Mouse (Mus musculus) midbrain, embryonic 13.5 days (tissue): ENCODE results near the gene Babam2. TPM values are rescaled to one million over a fixed set of nuclear protein-coding genes. Genes with fewer than 3 reads are reported as not detected.
"Not testable (repeated sequence)": the region's sequence is repeated elsewhere in the genome, so short reads cannot be mapped to it uniquely, and the experiment has no call there.

ENCODE experiments used
- ATAC-seq: fragments of 200-750 bp; cut with Nextera tagmentation; 2 replicates; pipeline ENCODE4 v1.8.0; 2017; ENCODE audit warnings: mild to moderate bottlenecking, moderate TSS enrichment, moderate library complexity
- H3K27ac ChIP-seq: fragments of 300-500 bp; sonication (generic); 2 replicates; pipeline ENCODE4 v1.5.1; 2015; ENCODE audit warnings: inconsistent platforms, mild to moderate bottlenecking, moderate library complexity
- H3K27me3 ChIP-seq: fragments of 300-500 bp; sonication (generic); 2 replicates; pipeline ENCODE4 v1.6.1; 2015; ENCODE audit warnings: mild to moderate bottlenecking, inconsistent platforms
- H3K36me3 ChIP-seq: fragments of 300-500 bp; sonication (generic); 2 replicates; pipeline ENCODE4 v1.6.1; 2015; ENCODE audit warnings: mild to moderate bottlenecking, inconsistent platforms
- H3K4me1 ChIP-seq: fragments of 300-500 bp; sonication (generic); replicated peaks from 2 replicates; pipeline ENCODE4 v1.6.1; 2015; ENCODE audit warnings: inconsistent platforms
- H3K4me2 ChIP-seq: fragments of 300-500 bp; sonication (generic); replicated peaks from 2 replicates; pipeline ENCODE4 v1.6.1; 2015; ENCODE audit warnings: moderate library complexity, mild to moderate bottlenecking, inconsistent platforms
- H3K4me3 ChIP-seq: fragments of 300-500 bp; sonication (generic); replicated peaks from 2 replicates; pipeline ENCODE4 v1.5.1; 2015; ENCODE audit warnings: mild to moderate bottlenecking, inconsistent platforms
- H3K9ac ChIP-seq: fragments of 300-500 bp; sonication (generic); replicated peaks from 2 replicates; pipeline ENCODE4 v1.6.1; 2015; ENCODE audit warnings: mild to moderate bottlenecking, inconsistent platforms
- H3K9me3 ChIP-seq: fragments of 300-500 bp; sonication (generic); 2 replicates; pipeline ENCODE4 v1.6.1; 2016; ENCODE audit warnings: mild to moderate bottlenecking, inconsistent platforms
- WGBS: fragments of 180-500 bp; shearing (Covaris S2); methylation state at CpG from one replicate; pipeline ENCODE4 v1.1.7; 2015; 5-methylcytosine and 5-hydroxymethylcytosine counted together
- polyA plus RNA-seq: library from polyadenylated mRNA; unstranded; fragments of >200 nt; fragmentation: Nextera tagmentation; extraction: Ambion mirVana; gene quantifications from 2 replicates; pipeline ENCODE4 v1.2.1, GENCODE M21; 2015

The Babam2 gene
- polyA plus RNA-seq, 1 experiment from 2014 or later, result 63.4 TPM

DNA sequence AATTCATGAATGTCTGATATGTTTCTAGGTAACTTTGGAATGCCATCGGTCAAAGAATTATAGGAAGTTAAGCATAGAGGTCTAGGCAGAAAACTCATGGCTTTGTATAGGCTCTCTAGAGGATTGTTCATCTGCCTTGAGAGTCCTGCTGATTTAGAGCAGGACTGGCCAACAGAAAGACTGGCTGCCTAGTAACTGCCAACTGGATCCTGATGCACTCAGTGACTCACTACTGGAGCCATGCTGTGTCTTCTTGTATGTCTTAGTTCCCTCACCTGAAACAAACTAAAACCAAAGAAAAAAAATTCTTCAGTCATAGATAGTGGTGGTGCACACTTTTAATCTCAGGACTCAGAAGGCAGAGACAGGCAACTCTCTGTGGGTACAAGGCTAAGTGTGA lies 156.3 kb downstream of the Babam2 start:
- Histone ChIP-seq H3K9ac (no peak overlapping the region), H3K4me2 (no peak overlapping the region), H3K9me3 (no peaks in the 10 kb centered on the region), H3K27ac (no peak overlapping the region), H3K36me3 (no peaks in the 10 kb centered on the region), H3K4me3 (no peak overlapping the region), H3K4me1 (no peaks in the 10 kb centered on the region), H3K27me3 (no peaks in the 10 kb centered on the region)
- no peak for ATAC-seq
- WGBS, result 96% methylated on average over 1 of the region's 1 CpGs

DNA sequence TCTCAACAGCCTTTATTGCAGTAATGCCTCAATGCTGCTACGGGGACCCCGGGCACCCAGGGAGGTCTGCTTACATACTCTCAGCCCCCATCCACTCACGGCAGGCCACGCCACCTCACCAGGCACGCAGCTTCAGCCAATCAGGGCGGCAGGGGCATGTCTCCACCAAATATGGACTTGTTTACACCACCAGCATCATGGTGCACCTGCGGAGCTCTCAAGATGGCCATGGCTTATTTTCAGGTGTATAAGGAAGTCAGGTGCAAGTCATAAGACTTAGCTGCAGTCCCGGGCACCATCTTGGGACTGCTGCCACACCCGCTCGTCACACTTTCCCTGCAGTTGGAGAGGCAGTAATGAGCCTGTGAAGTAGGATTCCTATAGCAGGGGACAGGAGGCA lies 161.4 kb downstream of the Babam2 start:
- H3K4me1 ChIP-seq, H3K36me3 ChIP-seq, H3K4me2 ChIP-seq, ATAC-seq, H3K9ac ChIP-seq, H3K27ac ChIP-seq, H3K4me3 ChIP-seq, H3K9me3 ChIP-seq, H3K27me3 ChIP-seq: not testable (repeated sequence)
- 90% methylated on average over 10 of the region's 10 CpGs for WGBS

DNA sequence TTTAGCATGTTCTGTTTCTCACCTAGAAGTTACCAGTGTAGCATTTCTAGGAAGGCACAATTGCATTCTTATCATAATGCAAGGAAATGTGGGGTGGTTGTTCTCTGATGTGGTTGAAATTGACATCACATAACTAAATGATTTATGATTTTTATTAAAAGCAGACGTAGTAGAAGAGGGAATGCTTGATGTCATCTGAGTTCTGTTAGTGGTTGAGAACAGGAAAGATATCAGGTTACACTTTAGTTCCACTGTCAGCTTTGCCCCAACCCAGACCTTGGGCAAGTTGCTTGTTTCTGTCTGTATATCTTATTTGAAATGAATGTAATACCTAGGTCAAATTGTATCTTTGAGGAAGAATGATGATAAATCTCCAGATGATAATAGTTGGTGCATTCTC lies 162.9 kb downstream of the Babam2 start:
- Histone ChIP-seq H3K4me3 (no peak overlapping the region), H3K9ac (no peak overlapping the region), H3K27ac (no peak overlapping the region), H3K4me1 (no peaks in the 10 kb centered on the region), H3K27me3 (no peaks in the 10 kb centered on the region), H3K4me2 (no peak overlapping the region), H3K36me3 (no peaks in the 10 kb centered on the region), H3K9me3 (no peaks in the 10 kb centered on the region)
- ATAC-seq, result no peak
- WGBS, result 80% methylated on average over 1 of the region's 1 CpGs

DNA sequence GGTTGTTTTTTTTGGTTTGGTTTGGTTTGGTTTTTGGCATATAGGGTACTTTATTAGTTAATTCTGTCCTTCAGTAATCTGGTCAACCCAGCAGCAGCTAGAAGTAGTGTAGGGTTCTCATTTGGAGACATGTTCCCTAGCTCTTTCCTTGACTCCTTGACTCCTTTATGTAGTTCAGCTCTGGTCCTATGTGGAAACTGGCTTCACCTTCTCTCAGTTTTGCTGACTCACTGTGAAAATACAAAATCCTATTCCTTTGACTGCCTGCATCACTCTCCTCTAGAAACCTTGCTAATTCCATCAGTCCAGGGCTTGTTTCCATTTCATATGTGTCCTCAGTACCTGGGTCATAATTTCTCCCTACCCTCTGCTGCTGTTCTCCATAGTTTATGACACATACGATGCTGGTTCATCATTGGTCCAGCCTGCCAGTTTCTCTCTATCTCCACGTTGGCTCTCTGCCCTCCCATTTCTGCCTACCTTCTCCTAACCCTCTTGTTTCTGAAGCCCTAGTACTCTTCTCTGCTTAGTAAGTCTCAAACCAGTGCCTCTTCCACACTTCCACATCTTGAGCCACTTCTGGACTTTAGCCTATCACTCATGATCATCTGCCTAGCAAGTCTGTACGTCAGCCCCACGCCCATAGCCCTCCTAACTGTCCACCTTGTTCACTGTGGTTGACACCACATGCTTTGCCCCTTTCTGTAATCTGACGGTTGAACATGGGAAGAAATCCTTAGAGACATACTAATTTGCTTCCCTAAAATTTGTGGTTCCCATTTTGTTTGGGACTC lies 163.5 kb downstream of the Babam2 start:
- Histone ChIP-seq H3K27ac (no peak overlapping the region), H3K4me1 (no peaks in the 10 kb centered on the region), H3K4me2 (no peak overlapping the region), H3K9me3 (no peaks in the 10 kb centered on the region), H3K36me3 (no peaks in the 10 kb centered on the region), H3K4me3 (no peak overlapping the region), H3K9ac (no peak overlapping the region), H3K27me3 (no peaks in the 10 kb centered on the region)
- WGBS, result 94% methylated on average over 5 of the region's 5 CpGs
- no peak for ATAC-seq

DNA sequence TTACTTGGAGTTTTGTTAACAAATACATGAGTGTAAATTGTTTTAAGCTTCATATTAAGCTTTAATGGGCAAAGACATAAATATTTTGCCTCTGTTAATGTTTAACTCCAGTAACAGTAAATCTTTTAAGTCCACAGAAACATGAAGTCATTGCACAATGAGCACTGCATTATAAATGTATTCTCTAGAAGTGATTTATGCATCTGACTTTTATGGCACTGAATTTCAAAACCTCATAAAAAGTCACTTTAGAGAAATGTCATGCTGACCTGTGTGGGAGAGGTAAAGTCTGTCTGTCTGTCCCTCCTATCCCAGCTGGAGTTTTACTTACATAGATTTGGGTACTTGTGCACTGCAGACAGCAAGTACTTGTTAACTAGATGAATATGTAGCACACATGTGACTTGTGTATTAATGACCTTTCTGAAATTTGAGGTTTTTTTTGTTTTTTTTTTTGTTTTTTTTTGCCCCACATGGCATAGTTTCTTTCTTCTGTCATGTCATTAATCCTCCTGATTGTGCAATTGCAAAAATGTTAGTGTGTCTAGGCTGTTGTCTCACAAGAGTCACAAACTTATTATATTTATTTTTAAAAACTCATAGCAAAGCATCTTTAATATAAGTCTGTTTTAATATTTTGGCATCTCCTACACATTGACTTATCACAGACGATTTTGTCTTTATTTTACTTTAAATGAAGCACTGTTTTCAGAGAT lies 165.4 kb downstream of the Babam2 start:
- no peak for ATAC-seq
- Histone ChIP-seq H3K4me3 (no peak overlapping the region), H3K27me3 (no peaks in the 10 kb centered on the region), H3K9ac (no peak overlapping the region), H3K36me3 (no peaks in the 10 kb centered on the region), H3K27ac (no peak overlapping the region), H3K4me1 (no peaks in the 10 kb centered on the region), H3K4me2 (no peak overlapping the region), H3K9me3 (no peaks in the 10 kb centered on the region)
- whole genome bisulfite sequencing, result 86% methylated on average over 1 of the region's 1 CpGs

DNA sequence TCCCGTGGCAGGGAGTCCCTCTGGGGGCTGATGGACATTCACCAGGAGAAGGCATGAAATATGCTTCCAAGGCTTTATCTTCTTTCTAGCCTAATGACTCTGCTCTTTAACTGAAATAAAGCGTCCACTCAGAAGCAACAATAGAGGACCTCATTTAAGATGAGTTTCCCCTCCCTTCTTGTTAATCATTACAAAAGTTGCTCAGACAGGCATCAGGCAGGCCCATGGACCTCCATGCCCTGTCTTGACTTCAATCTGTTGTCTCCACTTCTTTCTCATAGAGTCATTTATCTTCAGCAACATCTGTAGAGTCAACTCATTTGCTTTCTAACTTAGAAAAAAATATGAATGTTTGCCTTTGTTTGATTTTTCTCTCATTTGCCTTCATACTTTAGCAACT lies 166.6 kb downstream of the Babam2 start:
- Histone ChIP-seq H3K9ac (no peak overlapping the region), H3K27me3 (no peaks in the 10 kb centered on the region), H3K4me2 (no peak overlapping the region), H3K36me3 (no peaks in the 10 kb centered on the region), H3K4me3 (no peak overlapping the region), H3K4me1 (no peaks in the 10 kb centered on the region), H3K27ac (no peak overlapping the region), H3K9me3 (no peaks in the 10 kb centered on the region)
- 64% methylated on average over 2 of the region's 2 CpGs for WGBS
- no peak for ATAC-seq

DNA sequence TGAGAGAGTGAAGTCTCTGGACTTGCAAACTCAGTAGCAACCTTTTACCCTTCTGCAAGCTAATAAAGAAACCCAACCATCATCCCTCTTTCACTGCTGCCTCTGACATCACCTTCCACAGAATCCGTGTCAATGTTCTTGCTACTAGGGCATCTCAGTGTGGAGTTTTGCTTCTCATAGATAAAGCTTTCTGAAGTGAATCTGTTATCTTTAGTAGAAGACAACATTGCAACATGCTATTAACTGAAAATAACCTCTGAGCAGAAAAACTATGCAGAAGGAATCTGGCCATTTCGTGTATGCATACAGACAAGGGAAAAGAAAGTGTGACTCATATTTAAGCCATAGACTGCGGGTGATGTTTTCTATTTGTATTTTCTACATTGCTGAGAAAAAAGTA lies 168.6 kb downstream of the Babam2 start:
- 90% methylated on average over 3 of the region's 3 CpGs for WGBS
- Histone ChIP-seq H3K4me2 (no peak overlapping the region), H3K4me1 (no peaks in the 10 kb centered on the region), H3K27me3 (no peaks in the 10 kb centered on the region), H3K9me3 (no peaks in the 10 kb centered on the region), H3K36me3 (no peaks in the 10 kb centered on the region), H3K27ac (no peak overlapping the region), H3K4me3 (no peak overlapping the region), H3K9ac (no peak overlapping the region)
- ATAC-seq, result no peak

DNA sequence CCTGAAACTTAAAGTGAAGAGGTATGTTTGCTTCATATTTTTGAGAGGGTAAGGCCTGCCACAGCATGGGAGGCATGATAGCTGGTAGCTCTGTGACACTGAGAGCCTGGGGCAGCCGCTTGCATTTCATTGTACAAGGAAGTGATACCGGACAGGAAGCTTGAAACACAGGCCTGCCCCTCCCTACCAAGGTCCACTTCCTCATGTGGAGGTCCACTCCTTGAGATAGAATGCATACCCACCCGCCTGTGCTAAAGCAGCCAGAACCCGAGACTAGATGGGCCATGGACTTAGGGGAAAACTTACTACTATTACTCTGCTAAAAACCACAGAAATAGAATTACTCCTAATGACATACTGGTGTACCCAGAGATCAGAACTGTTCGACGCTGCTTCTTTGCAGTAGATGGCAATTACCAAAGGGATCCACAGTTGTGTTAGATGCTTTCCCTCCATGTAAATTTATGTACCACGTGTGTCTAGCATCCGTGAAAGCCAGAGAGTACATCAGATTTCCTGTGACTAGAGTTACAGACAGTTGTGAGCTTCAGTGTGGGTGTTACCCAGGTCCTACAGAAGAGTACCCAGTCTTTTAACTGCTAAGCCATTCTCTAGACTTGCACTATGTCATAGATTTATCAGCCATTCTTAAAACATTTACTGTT lies 173.5 kb downstream of the Babam2 start:
- WGBS, result 88% methylated on average over 8 of the region's 8 CpGs
- no peak overlapping the region for H3K4me3 ChIP-seq
- no peaks in the 10 kb centered on the region for H3K27me3 ChIP-seq
- no peaks in the 10 kb centered on the region for H3K9me3 ChIP-seq
- no peak overlapping the region for H3K27ac ChIP-seq
- ATAC-seq, result no peak
- no peak overlapping the region for H3K4me2 ChIP-seq
- H3K4me1 ChIP-seq, result no peaks in the 10 kb centered on the region
- H3K36me3 ChIP-seq, result no peaks in the 10 kb centered on the region
- no peak overlapping the region for H3K9ac ChIP-seq

DNA sequence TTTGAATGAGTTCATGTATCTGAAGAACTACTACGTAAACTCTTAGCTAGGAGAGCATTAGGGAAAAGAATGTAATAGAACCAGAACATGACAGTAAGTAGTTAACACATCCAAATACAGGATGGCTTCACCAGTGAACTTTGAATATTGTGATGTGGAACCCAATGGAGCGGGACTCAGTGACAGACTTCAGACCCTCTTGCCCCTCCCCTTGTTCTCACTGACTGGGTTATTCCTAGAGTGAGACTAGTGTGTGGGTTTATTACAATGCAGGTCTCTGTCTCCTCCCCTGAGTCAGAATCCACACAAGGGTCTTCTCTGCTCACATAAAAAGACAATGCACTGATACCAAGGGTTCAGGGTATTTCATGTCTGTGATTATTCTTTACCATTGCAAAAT lies 175.8 kb downstream of the Babam2 start:
- H3K4me2 ChIP-seq, result no peak overlapping the region
- 91% methylated on average over 2 of the region's 2 CpGs for WGBS

DNA sequence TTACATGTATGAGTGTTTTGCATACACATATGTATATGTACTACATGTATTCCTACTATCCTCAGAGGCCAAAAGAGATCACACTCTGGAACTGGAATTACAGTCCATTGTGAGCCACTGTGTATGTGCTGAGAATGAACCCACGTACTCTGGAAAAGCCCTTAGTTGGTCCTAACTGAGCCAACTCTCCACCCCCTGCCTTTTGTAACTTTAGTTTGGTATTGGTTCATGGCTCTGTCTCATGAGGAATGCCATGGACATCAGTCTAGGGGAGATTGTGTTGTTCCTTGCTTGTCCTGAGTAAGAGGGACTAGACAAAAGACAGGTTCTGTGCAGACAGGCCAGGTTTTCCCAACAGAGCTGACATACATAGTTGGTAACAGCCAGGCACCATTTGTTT lies 177.1 kb downstream of the Babam2 start:
- Histone ChIP-seq H3K4me1 (no peaks in the 10 kb centered on the region), H3K4me2 (no peak overlapping the region), H3K4me3 (no peak overlapping the region), H3K27me3 (no peaks in the 10 kb centered on the region), H3K9me3 (no peaks in the 10 kb centered on the region), H3K36me3 (no peaks in the 10 kb centered on the region), H3K9ac (no peak overlapping the region), H3K27ac (no peak overlapping the region)
- WGBS, result 85% methylated on average over 1 of the region's 1 CpGs
- no peak for ATAC-seq

More for the DNA sequence above, 175.8 kb downstream of the Babam2 start:
- ATAC-seq, result no peak
- H3K36me3 ChIP-seq, result no peaks in the 10 kb centered on the region
- H3K4me3 ChIP-seq, result no peak overlapping the region
- no peak overlapping the region for H3K9ac ChIP-seq
- no peaks in the 10 kb centered on the region for H3K9me3 ChIP-seq
- no peaks in the 10 kb centered on the region for H3K27me3 ChIP-seq
- no peak overlapping the region for H3K27ac ChIP-seq
- H3K4me1 ChIP-seq, result no peaks in the 10 kb centered on the region

DNA sequence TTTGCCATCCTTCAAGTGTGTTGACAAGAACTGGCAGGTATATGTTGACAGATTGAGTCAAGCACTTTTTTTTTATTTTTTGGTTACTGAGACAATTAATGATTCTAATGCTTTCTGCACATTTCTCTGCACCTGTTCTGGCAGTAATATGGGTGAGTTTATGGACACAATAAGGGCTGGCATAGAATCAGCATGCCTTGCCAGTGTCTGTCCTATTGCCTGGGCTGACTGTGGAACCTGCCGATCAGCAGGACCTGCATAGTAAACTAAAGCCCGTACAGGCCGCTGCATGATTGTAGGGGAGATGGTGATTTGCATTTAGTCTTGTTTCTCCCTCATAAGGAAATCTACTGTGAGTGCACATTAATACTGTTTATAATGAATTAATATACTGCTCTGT lies 178.0 kb downstream of the Babam2 start:
- H3K4me3 ChIP-seq, result no peak overlapping the region
- H3K4me1 ChIP-seq, result no peaks in the 10 kb centered on the region
- no peaks in the 10 kb centered on the region for H3K36me3 ChIP-seq
- H3K4me2 ChIP-seq, result no peak overlapping the region
- ATAC-seq, result no peak
- H3K9me3 ChIP-seq, result no peaks in the 10 kb centered on the region
- no peak overlapping the region for H3K9ac ChIP-seq
- no peak overlapping the region for H3K27ac ChIP-seq
- WGBS, result 86% methylated on average over 3 of the region's 3 CpGs
- H3K27me3 ChIP-seq, result no peaks in the 10 kb centered on the region

DNA sequence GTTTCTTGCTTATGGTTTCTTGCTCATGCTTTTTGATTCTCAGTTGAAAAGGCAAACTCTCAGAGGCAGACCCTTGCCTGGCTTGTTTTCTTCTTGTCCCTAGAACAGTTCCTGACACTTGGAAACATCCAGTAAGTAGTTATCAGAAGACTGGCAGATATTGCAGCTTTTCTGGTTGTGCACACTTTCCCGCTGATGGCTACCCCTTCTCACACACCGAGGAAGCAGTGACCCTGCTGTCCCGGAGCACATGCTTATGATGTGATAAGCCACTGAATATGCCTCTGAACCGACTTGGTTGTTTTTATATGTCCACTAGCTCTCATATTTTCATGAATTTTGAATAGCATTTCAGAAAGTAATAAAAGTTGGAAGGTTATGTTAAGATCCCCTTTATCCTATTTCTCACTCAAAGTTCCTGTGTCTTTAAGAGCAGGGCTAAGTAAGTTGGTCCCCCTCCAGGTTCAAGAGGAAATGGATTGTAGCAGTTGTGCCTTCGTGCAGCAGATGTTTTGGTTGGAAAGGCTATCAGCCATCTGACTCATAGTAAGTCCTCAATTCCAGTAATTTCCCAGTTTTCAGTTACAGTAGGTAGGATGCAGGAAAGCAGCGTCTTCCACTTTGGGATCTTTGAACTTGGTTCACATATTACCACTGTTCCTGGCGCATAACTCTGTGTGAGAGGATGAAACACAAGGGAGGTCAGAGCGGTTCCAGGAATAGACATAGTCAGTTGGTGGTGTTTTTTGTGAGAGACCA lies 178.9 kb downstream of the Babam2 start:
- H3K36me3 ChIP-seq, result no peaks in the 10 kb centered on the region
- H3K4me1 ChIP-seq, result no peaks in the 10 kb centered on the region
- H3K27ac ChIP-seq, result no peak overlapping the region
- H3K4me3 ChIP-seq, result no peak overlapping the region
- no peak for ATAC-seq
- no peak overlapping the region for H3K9ac ChIP-seq
- no peaks in the 10 kb centered on the region for H3K27me3 ChIP-seq
- WGBS, result 87% methylated on average over 8 of the region's 8 CpGs
- H3K9me3 ChIP-seq, result no peaks in the 10 kb centered on the region
- no peak overlapping the region for H3K4me2 ChIP-seq
